Mouse (Mus musculus) MEL (cell line): ENCODE results near the gene Tmco5.

ENCODE experiments used
- CTCF ChIP-seq, 3 experiments: IDR thresholded peaks in 2 of 3; conservative IDR thresholded peaks in 1 of 3; 2 replicates each; pipeline ENCODE4 v1.5.1; 2011 to 2012; ENCODE audit warnings: low read length in 3 of 3, low read depth in 2 of 3, mild to moderate bottlenecking in 2 of 3, improper control_type of control experiment in 1 of 3, inconsistent platforms in 1 of 3, mixed read lengths in 1 of 3, moderate library complexity in 1 of 3; ENCODE audit not compliant: control insufficient read depth in 1 of 3, insufficient read depth in 1 of 3, poor library complexity in 1 of 3, severe bottlenecking in 1 of 3
- GATA1 ChIP-seq: IDR thresholded peaks from 2 replicates; pipeline ENCODE4 v1.6.1; 2011; ENCODE audit warnings: low read depth, low read length, improper control_type of control experiment
- JUND ChIP-seq: IDR thresholded peaks from 2 replicates; pipeline ENCODE4 v1.6.1; 2011; ENCODE audit warnings: low read depth, mild to moderate bottlenecking, improper control_type of control experiment, low read length
- KAT2A ChIP-seq: conservative IDR thresholded peaks from 2 replicates; pipeline ENCODE4 v1.6.1; 2012; ENCODE audit warnings: low read depth, low read length, improper control_type of control experiment, inconsistent platforms
- MAX ChIP-seq: IDR thresholded peaks from 2 replicates; pipeline ENCODE4 v1.6.1; 2011; ENCODE audit warnings: low read length, improper control_type of control experiment
- MEF2A ChIP-seq: IDR thresholded peaks from 2 replicates; pipeline ENCODE4 v1.6.1; 2014; ENCODE audit warnings: low read depth, mild to moderate bottlenecking, inconsistent platforms, low read length, improper control_type of control experiment; ENCODE audit not compliant: poor library complexity, insufficient replicate concordance, severe bottlenecking; ENCODE audit errors: extremely low read depth
- POLR2A ChIP-seq, 2 experiments: IDR thresholded peaks; 2 replicates each; pipeline ENCODE4 v1.6.1; 2011 to 2012; ENCODE audit warnings: low read length in 2 of 2, mild to moderate bottlenecking in 2 of 2, control low read depth in 1 of 2, improper control_type of control experiment in 1 of 2, low read depth in 1 of 2, moderate library complexity in 1 of 2; ENCODE audit not compliant: control insufficient read depth in 1 of 2, insufficient read depth in 1 of 2, poor library complexity in 1 of 2
- POLR2AphosphoS2 ChIP-seq: IDR thresholded peaks from 2 replicates; pipeline ENCODE4 v1.6.1; 2011; ENCODE audit warnings: low read length, improper control_type of control experiment
- RAD21 ChIP-seq: IDR thresholded peaks from 2 replicates; pipeline ENCODE4 v1.6.1; 2011; ENCODE audit warnings: mild to moderate bottlenecking, low read depth, low read length, improper control_type of control experiment
- RCOR1 ChIP-seq: IDR thresholded peaks from 2 replicates; pipeline ENCODE4 v1.6.1; 2012; ENCODE audit warnings: low read depth, mild to moderate bottlenecking, inconsistent platforms, low read length, improper control_type of control experiment
- TBP ChIP-seq: IDR thresholded peaks from 2 replicates; pipeline ENCODE4 v1.8.0; 2011; ENCODE audit warnings: low read depth, low read length, improper control_type of control experiment
- ZC3H11A ChIP-seq: IDR thresholded peaks from 2 replicates; pipeline ENCODE4 v1.6.1; 2012; ENCODE audit warnings: low read depth, mild to moderate bottlenecking, inconsistent platforms, low read length, improper control_type of control experiment

DNA sequence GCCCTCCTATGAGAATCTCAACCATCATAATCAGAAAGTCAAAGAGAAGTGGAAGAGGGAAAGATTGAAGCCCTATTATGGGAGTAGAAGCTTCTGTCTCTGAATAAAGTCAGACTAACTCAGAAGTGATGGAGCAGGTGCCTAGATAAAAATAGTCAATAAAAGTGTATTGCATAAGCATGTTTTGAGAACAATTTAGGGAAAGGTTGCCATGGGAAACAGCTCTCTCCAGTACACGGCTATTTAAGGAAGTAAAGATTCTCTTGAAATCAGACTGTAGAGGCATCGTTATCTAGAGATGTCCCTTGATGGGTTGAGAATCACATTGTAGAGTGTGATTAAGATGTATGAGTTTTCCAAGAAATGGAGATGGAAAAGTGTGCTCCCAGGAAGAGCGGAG, 1.2 kb downstream of the Tmco5 start:
- TF ChIP-seq POLR2A (IDR thresholded peaks at IDR 0.05; ENCODE audit: control insufficient read depth in 1 of 2, insufficient read depth in 1 of 2, low read depth in 1 of 2, low read length in 2 of 2, poor library complexity in 1 of 2), result no peak
- no peak for TF ChIP-seq POLR2AphosphoS2
- TF ChIP-seq MEF2A, result no peak
- TF ChIP-seq MAX, result no peak
- TF ChIP-seq CTCF (IDR thresholded peaks at IDR 0.05 in 2 of 3, conservative IDR thresholded peaks at IDR 0.05 in 1 of 3; ENCODE audit: control insufficient read depth in 1 of 3, insufficient read depth in 1 of 3, low read depth in 2 of 3, low read length in 3 of 3, poor library complexity in 1 of 3, severe bottlenecking in 1 of 3), result no peak
- TF ChIP-seq RCOR1, result no peak
- TF ChIP-seq ZC3H11A, result no peak
- TF ChIP-seq KAT2A, result no peak
- TF ChIP-seq JUND, result no peak
- TF ChIP-seq GATA1, result no peak
- TF ChIP-seq RAD21, result no peak
- no peak for TF ChIP-seq TBP
